Mouse (Mus musculus) splenic B cell, adult 2 months (primary cell): ENCODE results near the gene Zfp335.
A peak's percentile ranks its signal among the peaks of the same experiment; 100 is the strongest.

ENCODE experiments used
- DNase-seq: peaks from one replicate; pipeline ENCODE4 v3.0.0-alpha.2; 2011; ENCODE audit warnings: low read depth, low spot score
- H3K27me3 ChIP-seq: 2 replicates; pipeline ENCODE4 v1.6.1; 2012; ENCODE audit warnings: mild to moderate bottlenecking, low read length, moderate library complexity, mixed read lengths; ENCODE audit not compliant: control insufficient read depth, poor library complexity, insufficient read depth, severe bottlenecking
- H3K36me3 ChIP-seq: 2 replicates; pipeline ENCODE4 v1.6.1; 2012; ENCODE audit warnings: mild to moderate bottlenecking, low read length, moderate library complexity, mixed read lengths; ENCODE audit not compliant: control insufficient read depth, poor library complexity, insufficient read depth, severe bottlenecking

The Zfp335 gene

DNA sequence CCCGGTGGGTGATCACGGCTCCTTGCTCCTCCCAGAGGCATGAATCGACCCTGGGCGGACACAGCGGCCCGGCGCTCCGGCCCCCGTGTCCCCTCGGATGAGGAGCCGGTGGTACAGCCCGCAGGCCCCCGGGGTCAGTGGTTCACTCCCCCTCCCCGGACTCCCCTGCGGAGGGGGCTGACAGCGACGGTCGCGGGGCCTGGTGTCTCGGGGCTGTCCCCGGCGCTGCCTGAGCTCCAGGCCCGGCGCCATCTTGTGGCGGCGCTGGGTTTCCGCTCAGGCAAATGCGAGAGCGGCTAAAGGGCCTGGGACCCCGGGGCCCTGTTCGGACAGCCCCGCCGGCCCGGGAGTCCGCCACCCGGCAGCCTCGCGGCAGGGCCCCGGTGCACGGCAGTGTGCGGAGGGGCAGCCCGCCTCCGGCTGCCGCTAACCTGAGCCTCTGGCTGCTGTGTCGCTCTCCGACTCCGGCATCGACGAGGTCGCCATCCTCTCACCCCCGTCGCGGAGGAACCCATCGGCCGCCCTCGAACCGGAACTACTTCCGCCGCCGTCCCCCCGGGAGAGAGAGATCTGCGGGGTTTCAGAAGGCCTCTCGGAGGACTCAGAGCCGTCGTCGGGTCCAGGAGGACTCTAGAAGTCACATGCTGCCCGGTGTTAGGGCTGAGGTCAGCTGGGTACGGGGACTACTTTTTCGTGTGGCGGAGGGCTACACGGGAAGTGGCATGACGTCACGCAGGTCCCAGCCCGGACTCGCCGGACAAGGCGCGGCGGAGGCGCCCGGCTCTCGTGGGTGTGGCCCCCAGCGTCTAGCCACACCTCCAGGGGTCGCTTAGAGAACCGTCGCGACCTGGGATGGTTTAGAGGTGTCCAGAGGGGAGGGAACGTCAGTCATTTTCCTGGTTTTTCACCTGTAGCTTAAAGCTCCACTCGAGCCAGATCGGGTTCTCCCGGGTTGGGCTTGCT, at the start of gene Zfp335:
TSS of gene Zfp335 (minus strand) at position 672 of the 963 bp plus-strand sequence.
- no peaks in the 10 kb centered on the region; the same call in 1 of the 2 replicates for H3K27me3 ChIP-seq
- peak; percentile 94 for DNase-seq
- peaks cover 14% of the 10 kb centered on the region for H3K36me3 ChIP-seq

DNA sequence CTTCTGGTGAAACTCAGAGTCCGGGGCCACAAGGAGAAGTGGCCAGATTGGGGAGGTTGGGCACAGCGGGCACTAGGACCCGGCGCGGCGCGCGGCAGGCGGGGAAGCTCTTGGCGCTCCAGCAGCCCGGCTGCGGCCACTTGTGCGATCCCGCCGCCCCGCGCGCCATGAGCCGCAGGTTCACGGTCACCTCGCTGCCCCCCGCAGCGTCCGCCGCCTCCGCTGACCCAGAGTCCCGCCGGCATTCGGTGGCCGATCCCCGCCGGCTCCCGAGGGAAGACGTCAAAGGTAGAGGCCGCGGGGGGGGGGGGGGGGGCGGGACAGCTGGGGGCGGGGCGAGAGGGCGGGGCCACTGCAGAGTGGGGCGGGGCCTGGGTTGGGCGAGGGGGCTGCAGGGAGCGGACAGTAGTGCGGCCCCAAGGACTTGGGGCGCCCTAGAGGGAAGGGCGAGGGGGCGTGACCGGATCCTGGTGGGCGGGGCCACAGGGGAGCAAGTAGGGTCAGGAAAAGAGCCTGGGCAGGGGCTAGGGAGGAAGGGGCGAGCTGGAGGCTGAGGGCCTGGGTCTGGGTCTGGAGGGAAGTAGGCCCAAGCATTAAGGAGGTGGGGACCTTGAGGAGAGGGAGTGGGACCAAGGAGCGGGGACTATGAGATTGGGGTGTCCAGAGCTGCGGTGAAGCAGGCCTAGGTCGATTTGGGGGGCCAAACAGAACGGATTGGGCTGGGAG, 49.3 kb upstream of the Zfp335 start, which contains the start of gene Slc12a5:
TSS of gene Slc12a5 (plus strand) at position 87 of the 726 bp plus-strand sequence.
- no peaks in the 10 kb centered on the region for H3K27me3 ChIP-seq
- peak; percentile 58 for DNase-seq

DNA sequence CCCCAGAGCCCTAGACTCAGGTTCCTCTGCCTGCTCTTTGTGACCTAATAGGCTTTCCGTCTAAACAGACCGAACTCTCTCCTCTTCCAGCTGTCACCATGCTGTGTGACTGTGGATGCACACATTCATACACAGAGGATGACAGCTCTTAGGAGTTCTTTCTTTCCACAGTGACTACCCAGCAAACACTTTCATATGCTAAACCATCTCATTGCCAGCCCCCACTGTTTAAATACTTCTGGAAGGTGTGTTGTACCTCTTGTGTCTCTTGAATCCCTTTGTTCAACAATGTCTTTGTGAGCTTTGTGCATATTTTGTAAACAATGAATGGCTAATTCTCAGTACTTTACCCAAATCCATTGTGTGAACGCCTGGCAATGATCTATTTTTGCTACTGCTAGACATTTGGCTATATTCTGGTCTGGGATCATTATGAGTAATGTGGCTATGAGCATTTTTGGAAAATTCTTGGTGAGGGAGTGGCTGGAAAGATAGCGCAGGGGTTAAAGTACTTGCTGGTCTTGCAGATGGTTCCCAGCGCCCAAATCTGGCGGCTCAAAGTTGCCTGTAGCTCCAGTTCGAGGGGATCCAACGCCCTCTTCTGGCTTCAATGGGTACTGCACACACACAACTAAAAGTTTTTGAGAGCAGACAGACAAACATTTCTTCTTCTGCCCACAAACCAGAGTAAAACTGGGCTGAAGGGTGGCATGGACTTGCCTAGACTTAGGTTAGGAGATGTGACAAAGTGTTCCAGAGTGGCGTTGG, 46.2 kb upstream of the Zfp335 start:
- no peak for DNase-seq
- Histone ChIP-seq H3K27me3 (no peaks in the 10 kb centered on the region), H3K36me3 (no peaks in the 10 kb centered on the region)

More for the DNA sequence above, 49.3 kb upstream of the Zfp335 start, which contains the start of gene Slc12a5:
- no peaks in the 10 kb centered on the region for H3K36me3 ChIP-seq

DNA sequence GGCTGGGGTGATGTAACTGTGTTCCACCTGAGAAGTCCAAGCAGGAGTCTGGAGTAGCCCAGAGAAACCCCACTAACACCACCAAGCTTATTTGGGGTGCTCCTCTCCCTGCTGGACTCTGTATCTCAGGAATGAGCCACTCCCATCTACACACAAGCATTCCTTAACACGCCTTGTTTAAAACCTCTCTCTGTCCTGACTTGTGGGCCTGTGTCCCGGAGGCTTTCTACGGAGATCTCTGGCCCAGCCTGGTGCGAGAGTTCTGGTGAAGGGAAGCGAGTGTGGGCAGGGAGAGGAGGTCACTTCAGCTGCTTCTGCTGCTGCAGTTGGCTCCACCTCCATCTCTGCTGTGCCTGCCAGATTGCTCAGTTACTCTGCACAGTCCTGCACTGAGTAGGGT, 44.6 kb upstream of the Zfp335 start:
- no peaks in the 10 kb centered on the region for H3K36me3 ChIP-seq
- DNase-seq, result no peak
- no peaks in the 10 kb centered on the region for H3K27me3 ChIP-seq

DNA sequence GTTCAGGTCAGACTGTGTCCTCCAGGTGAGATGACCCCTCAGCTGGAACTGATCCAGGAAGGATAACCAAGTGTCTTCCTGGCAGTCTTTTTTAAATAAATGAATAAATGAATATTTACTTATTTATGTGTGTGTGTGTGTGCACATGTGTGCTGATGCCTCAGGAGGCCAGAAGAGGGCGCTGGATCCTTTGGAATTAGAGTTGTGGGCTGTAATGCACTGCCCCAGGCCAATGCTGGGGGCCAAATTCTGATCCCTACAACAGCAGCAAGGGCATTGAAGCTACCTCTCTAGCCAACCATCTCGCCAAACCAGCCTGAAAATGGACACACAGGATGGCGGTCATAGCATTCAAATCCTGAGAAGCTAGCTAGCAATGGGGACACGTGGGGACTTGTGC, 44.2 kb upstream of the Zfp335 start:
- Histone ChIP-seq H3K36me3 (no peaks in the 10 kb centered on the region), H3K27me3 (no peaks in the 10 kb centered on the region)
- DNase-seq, result no peak

DNA sequence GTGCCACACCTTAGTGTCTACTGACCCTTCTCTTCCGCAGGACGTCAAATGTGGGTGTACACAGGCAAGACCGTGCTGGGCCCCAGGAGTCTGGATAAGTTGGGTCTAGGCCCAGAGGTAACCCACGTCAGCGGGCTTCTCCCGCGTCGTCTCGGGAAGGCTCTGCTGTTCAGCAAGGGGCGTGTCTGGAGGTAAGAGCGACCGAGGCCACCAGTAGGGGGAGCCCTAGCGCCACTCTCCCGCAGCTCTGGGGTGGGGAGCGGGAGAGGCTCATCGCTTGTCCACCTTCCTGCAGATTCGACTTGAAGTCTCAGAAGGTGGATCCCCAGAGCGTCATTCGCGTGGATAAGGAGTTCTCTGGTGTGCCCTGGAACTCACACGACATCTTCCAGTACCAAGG, 41.7 kb upstream of the Zfp335 start:
- no peaks in the 10 kb centered on the region for H3K27me3 ChIP-seq
- peak; percentile 88 for DNase-seq
- no peaks in the 10 kb centered on the region for H3K36me3 ChIP-seq

DNA sequence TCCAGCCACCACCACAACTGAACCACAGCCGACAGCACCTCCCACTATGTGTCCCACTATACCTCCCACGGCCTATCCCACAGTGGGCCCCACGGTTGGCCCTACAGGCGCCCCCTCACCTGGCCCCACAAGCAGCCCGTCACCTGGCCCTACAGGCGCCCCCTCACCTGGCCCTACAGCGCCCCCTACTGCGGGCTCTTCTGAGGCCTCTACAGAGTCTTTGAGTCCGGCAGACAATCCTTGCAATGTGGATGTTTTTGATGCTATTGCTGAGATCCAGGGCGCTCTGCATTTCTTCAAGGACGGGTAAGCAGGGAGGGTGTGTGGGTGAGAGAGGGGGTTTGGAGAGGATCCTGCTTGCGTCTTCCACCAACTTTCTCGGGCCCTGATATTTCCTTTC, 40.9 kb upstream of the Zfp335 start:
- no peaks in the 10 kb centered on the region for H3K36me3 ChIP-seq
- H3K27me3 ChIP-seq, result no peaks in the 10 kb centered on the region
- DNase-seq, result peak; percentile 60

DNA sequence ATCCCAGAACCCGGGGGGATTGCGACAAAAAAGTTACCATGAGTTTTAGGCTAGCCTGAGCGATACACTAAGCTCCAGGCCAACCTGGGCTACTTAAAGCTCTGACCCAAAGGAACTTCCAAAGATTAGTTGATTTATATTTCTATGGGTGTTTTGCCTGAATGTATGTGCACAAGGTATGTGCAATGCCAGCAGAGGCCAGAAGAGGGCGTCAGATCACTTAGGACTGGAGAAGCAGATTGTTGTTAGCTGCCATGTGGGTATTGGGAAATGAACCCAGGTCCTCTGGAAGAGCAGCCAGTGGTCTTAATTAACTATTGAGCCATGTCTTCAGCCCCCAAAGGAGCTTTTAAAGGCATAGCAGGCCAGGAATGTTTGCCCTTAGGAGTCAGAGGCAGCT, 40.2 kb upstream of the Zfp335 start:
- Histone ChIP-seq H3K36me3 (no peaks in the 10 kb centered on the region), H3K27me3 (no peaks in the 10 kb centered on the region)
- peak; percentile 43 for DNase-seq

DNA sequence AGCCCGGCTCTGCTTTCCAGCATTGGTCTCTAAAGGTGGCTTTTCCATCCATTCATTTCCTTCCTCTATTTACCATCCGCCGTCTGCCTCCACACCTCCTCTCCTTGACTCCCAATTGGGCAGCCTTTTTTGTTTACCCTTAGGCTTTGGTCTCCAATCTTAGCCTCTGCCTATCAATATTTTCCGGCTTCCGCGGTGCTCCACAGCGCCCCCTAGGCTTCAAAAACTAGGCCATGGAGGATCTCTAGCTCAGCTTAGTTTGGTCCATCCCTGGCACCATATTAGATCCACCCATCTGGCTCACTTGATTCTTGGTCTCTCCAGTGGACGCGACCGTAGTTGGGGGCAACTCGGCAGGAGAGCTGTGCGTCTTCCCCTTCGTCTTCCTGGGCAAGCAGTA, 38.9 kb upstream of the Zfp335 start:
- H3K36me3 ChIP-seq, result no peaks in the 10 kb centered on the region
- peak; percentile 63 for DNase-seq

DNA sequence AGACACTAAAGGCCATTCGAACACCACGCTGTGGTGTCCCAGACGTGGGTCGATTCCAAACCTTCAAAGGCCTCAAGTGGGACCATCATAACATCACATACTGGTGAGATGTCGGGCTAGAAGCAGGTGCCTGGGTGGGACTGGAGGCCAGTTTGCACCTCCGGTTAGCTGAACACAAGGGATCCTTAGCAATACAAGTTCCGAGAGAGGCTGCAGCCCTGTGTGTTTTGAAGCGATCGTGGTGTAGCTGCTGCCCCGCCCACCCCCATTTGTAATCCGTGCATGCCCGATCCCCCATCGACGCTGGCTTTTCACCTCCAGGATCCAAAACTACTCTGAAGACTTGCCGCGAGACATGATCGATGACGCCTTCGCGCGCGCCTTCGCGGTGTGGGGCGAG, 37.4 kb upstream of the Zfp335 start:
- Histone ChIP-seq H3K36me3 (no peaks in the 10 kb centered on the region), H3K27me3 (no peaks in the 10 kb centered on the region)
- no peak for DNase-seq

More for the DNA sequence above, 38.9 kb upstream of the Zfp335 start:
- H3K27me3 ChIP-seq, result no peaks in the 10 kb centered on the region

DNA sequence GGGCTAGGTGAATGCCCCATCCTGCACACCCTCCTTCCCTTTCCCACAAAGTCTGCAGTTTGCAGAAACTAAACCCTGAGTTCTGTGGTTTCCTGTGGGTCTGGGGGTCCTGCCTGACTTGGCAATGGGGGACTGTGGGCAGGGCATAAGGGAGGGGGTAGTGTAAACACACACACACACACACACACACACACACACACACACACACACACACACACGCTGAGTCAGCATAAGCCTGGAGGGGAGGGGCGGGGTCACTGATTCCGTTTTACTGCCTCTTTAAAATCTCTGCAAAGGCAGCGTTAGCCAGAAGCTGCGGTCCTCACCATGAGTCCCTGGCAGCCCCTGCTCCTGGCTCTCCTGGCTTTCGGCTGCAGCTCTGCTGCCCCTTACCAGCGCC, 36.4 kb upstream of the Zfp335 start:
- Histone ChIP-seq H3K36me3 (no peaks in the 10 kb centered on the region), H3K27me3 (no peaks in the 10 kb centered on the region)
- no peak for DNase-seq

DNA sequence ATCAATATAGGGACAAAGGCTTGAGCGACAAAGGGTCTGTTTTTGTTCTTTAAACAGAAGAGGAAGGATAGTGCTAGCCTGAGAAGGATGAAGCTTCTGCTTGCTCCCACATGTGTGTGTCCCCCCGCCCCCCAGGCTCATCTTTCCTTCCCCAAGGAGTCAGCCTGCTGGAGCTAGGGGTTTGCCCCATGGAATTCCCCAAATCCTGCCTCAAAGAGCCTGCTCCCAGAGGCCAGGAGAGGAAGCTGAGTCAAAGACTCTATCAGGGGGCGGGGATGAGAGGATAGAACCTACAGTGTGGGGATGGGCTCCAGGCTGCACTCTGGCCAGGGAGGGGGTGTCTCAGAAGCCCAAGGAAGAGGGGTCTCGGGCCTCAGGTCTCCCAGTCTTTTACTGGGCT, 35.9 kb upstream of the Zfp335 start:
- no peaks in the 10 kb centered on the region for H3K36me3 ChIP-seq
- H3K27me3 ChIP-seq, result no peaks in the 10 kb centered on the region
- no peak for DNase-seq

DNA sequence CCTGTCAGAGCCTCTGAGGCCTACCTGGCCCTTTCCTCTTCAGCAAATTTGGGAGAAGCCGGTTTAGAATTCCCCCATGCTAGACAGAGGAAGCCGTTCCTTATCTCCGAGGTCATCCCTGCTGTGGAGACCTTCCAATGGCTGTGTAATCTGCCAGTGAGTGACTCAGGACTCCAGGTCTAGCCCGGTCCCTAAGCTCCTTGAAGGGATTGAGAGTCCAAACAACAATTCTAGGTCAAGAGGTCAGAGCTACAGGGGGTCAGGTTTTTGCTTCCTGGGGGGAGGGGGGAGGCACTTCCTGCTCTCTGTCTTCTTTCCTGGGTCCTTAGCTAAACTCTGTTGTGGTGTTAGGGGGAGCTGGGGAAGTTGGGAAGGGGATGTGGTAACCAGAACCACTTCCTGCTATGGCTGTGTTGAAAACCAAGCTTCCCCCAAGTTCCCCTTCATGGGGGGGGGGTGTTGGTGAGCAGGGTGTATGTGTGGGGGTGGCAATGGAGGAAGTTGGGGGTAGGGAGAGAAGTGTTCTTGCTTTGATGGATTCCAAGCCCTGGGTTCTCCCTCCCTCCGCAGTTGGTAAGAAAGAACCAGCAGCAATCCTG, 31.2 kb upstream of the Zfp335 start:
- DNase-seq, result peak; percentile 77
- 0 out of 2 replicates have a peak, but pooled peaks cover 2% of the 10 kb centered on the region for H3K27me3 ChIP-seq
- no peaks in the 10 kb centered on the region for H3K36me3 ChIP-seq

DNA sequence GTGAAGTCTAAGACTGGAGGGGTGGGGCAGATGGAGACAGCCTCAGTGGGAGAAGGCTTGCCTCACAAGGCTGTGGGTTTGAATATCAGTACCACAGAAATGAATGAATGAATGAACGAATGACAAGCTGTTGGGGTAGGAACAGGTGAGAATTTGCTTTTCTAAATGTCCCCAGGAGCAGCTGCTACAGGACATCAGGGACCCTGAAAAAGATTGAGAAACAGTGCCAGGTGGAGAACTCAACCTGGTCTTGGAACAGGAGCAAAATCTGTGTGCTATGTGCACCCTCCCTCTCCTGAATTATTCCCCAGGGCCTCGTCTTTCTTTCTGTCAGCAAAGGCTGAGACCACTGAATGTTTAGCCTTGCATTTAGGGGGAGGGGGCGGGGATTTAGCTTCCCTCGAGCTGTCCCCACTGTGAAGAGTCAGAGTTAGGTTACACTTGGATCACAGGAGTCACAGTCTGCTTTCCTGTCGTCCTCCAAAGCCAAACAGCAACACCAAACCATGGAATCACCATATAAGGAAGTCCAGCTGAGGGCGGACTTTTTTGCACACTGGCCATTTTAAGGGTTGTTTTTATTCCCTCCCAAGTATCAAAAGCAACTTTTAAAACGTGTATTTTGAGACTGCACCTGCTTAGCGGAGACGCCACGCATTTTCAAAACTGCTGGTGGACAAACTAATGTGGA, 28.7 kb upstream of the Zfp335 start, which contains the start of gene Mmp9:
TSS of gene Mmp9 (plus strand) at position 641 of the 691 bp plus-strand sequence.
- no peaks in the 10 kb centered on the region; the same call in 1 of the 2 replicates for H3K36me3 ChIP-seq
- no peak for DNase-seq
- H3K27me3 ChIP-seq, result 0 out of 2 replicates have a peak, but pooled peaks cover 2% of the 10 kb centered on the region
